Mouse (Mus musculus) liver, embryonic 15.5 days (tissue): ENCODE results near the gene Ubtd2. TPM values are rescaled to one million over a fixed set of nuclear protein-coding genes. Genes with fewer than 3 reads are reported as not detected.
A peak's percentile ranks its signal among the peaks of the same experiment; 100 is the strongest.

ENCODE experiments used
- ATAC-seq: fragments of 200-750 bp; cut with Nextera tagmentation; 2 replicates; pipeline ENCODE4 v1.8.0; 2017; ENCODE audit warnings: moderate number of reproducible peaks, mild to moderate bottlenecking, moderate library complexity; ENCODE audit not compliant: insufficient read depth
- H3K27ac ChIP-seq: fragments of 300-500 bp; sonication (generic); replicated peaks from 2 replicates; pipeline ENCODE4 v1.5.1; 2015; ENCODE audit warnings: mild to moderate bottlenecking, inconsistent platforms
- H3K27me3 ChIP-seq: fragments of 300-500 bp; sonication (generic); 2 replicates; pipeline ENCODE4 v1.6.1; 2015; ENCODE audit warnings: mild to moderate bottlenecking, inconsistent platforms
- H3K36me3 ChIP-seq: fragments of 300-500 bp; sonication (generic); replicated peaks from 2 replicates; pipeline ENCODE4 v1.6.1; 2015; ENCODE audit warnings: moderate library complexity, mild to moderate bottlenecking, inconsistent platforms
- H3K4me1 ChIP-seq: fragments of 300-500 bp; sonication (generic); replicated peaks from 2 replicates; pipeline ENCODE4 v1.6.1; 2015; ENCODE audit warnings: inconsistent platforms
- H3K4me2 ChIP-seq: fragments of 300-500 bp; sonication (generic); 2 replicates; pipeline ENCODE4 v1.6.1; 2015; ENCODE audit warnings: moderate library complexity, mild to moderate bottlenecking, inconsistent platforms
- H3K4me3 ChIP-seq: fragments of 300-500 bp; sonication (generic); replicated peaks from 2 replicates; pipeline ENCODE4 v1.5.1; 2015; ENCODE audit warnings: mild to moderate bottlenecking, inconsistent platforms
- H3K9ac ChIP-seq: fragments of 300-500 bp; sonication (generic); 2 replicates; pipeline ENCODE4 v1.6.1; 2015; ENCODE audit warnings: moderate library complexity, mild to moderate bottlenecking, inconsistent platforms
- H3K9me3 ChIP-seq: fragments of 300-500 bp; sonication (generic); replicated peaks from 2 replicates; pipeline ENCODE4 v1.6.1; 2016; ENCODE audit warnings: inconsistent platforms
- WGBS: fragments of 180-500 bp; shearing (Covaris S2); methylation state at CpG from one replicate; pipeline ENCODE4 v1.1.7; 2015; ENCODE audit warnings: mixed read lengths; ENCODE audit not compliant: insufficient replicate concordance; 5-methylcytosine and 5-hydroxymethylcytosine counted together
- polyA plus RNA-seq: library from polyadenylated mRNA; unstranded; fragments of >200 nt; fragmentation: Nextera tagmentation; extraction: Ambion mirVana; gene quantifications from 2 replicates; pipeline ENCODE4 v1.2.1, GENCODE M21; 2015

Gene Ubtd2
- polyA plus RNA-seq, 1 experiment from 2014 or later = 3.9 TPM

GRCm38 (mm10) chr11:32521246-32521645 is 66.1 kb downstream of the Ubtd2 start:
- Histone ChIP-seq H3K9ac (no peak overlapping the region), H3K27me3 (no peaks in the 10 kb centered on the region), H3K4me1 (peaks cover 11% of the 10 kb centered on the region), H3K36me3 (0 out of 2 replicates have a peak, but pooled peaks cover 4% of the 10 kb centered on the region), H3K4me3 (no peak overlapping the region), H3K4me2 (no peak overlapping the region), H3K27ac (no peak overlapping the region), H3K9me3 (no peaks in the 10 kb centered on the region)
- no peak for ATAC-seq
- 73% methylated on average over 2 of the region's 2 CpGs for WGBS

- Histone ChIP-seq H3K4me1 (peaks cover 6% of the 10 kb centered on the region), H3K4me3 (no peak overlapping the region), H3K9me3 (no peaks in the 10 kb centered on the region), H3K4me2 (no peak overlapping the region), H3K27ac (no peak overlapping the region), H3K36me3 (no peaks in the 10 kb centered on the region), H3K27me3 (no peaks in the 10 kb centered on the region), H3K9ac (no peak overlapping the region)
- no peak for ATAC-seq
- WGBS = 66% methylated on average over 11 of the region's 11 CpGs
Observed at GRCm38 (mm10) chr11:32524122-32524920, 69.2 kb downstream of the Ubtd2 start.

GRCm38 (mm10) chr11:32527006-32527405 is 71.8 kb downstream of the Ubtd2 start:
- WGBS = 67% methylated on average over 4 of the region's 4 CpGs
- Histone ChIP-seq H3K9me3 (no peaks in the 10 kb centered on the region), H3K27ac (no peak overlapping the region), H3K27me3 (no peaks in the 10 kb centered on the region), H3K4me3 (no peak overlapping the region), H3K4me1 (peaks cover 9% of the 10 kb centered on the region), H3K9ac (no peak overlapping the region), H3K36me3 (no peaks in the 10 kb centered on the region), H3K4me2 (no peak overlapping the region)
- ATAC-seq = no peak

GRCm38 (mm10) chr11:32530151-32530550 is 75.0 kb downstream of the Ubtd2 start:
- H3K27ac ChIP-seq = no peak overlapping the region
- no peak overlapping the region for H3K4me3 ChIP-seq
- WGBS = 53% methylated on average over 1 of the region's 1 CpGs
- no peak overlapping the region for H3K4me2 ChIP-seq
- no peak for ATAC-seq
- 0 out of 2 replicates have a peak, but pooled peaks cover 2% of the 10 kb centered on the region for H3K36me3 ChIP-seq
- no peaks in the 10 kb centered on the region for H3K9me3 ChIP-seq
- no peak overlapping the region for H3K9ac ChIP-seq
- H3K4me1 ChIP-seq = peaks cover 37% of the 10 kb centered on the region
- H3K27me3 ChIP-seq = no peaks in the 10 kb centered on the region

- ATAC-seq = no peak
- H3K27me3 ChIP-seq = no peaks in the 10 kb centered on the region
- 3% methylated on average over 33 of the region's 33 CpGs for WGBS
- peak within 1 kb of the TSS; percentile 99 for H3K4me2 ChIP-seq
- 0 out of 2 replicates have a peak, but pooled peaks cover 5% of the 10 kb centered on the region for H3K36me3 ChIP-seq
- peaks cover 53% of the 10 kb centered on the region for H3K4me1 ChIP-seq
- peak within 1 kb of the TSS; percentile 72 for H3K4me3 ChIP-seq
- H3K27ac ChIP-seq = peak within 1 kb of the TSS; percentile 80
- no peaks in the 10 kb centered on the region for H3K9me3 ChIP-seq
- peak within 1 kb of the TSS; percentile 75 for H3K9ac ChIP-seq
Observed at GRCm38 (mm10) chr11:32531871-32532764, 76.9 kb downstream of the Ubtd2 start, which contains the start of gene Efcab9. Gene Efcab9, minus strand, starts transcription at chr11:32532081.

- Histone ChIP-seq H3K4me2 (peak within 1 kb of the TSS; percentile 99), H3K27ac (peak within 1 kb of the TSS; percentile 80), H3K36me3 (0 out of 2 replicates have a peak, but pooled peaks cover 5% of the 10 kb centered on the region), H3K4me3 (peak within 1 kb of the TSS; percentile 72), H3K4me1 (peaks cover 60% of the 10 kb centered on the region), H3K9ac (peak within 1 kb of the TSS; percentile 75), H3K27me3 (no peaks in the 10 kb centered on the region), H3K9me3 (no peaks in the 10 kb centered on the region)
- peak; percentile 97 for ATAC-seq
- under 1% methylated on average over 66 of the region's 82 CpGs for WGBS
Observed at GRCm38 (mm10) chr11:32532765-32533481, 77.8 kb downstream of the Ubtd2 start, which contains the start of gene Stk10. Gene Stk10, plus strand, starts transcription at chr11:32533305.

DNA sequence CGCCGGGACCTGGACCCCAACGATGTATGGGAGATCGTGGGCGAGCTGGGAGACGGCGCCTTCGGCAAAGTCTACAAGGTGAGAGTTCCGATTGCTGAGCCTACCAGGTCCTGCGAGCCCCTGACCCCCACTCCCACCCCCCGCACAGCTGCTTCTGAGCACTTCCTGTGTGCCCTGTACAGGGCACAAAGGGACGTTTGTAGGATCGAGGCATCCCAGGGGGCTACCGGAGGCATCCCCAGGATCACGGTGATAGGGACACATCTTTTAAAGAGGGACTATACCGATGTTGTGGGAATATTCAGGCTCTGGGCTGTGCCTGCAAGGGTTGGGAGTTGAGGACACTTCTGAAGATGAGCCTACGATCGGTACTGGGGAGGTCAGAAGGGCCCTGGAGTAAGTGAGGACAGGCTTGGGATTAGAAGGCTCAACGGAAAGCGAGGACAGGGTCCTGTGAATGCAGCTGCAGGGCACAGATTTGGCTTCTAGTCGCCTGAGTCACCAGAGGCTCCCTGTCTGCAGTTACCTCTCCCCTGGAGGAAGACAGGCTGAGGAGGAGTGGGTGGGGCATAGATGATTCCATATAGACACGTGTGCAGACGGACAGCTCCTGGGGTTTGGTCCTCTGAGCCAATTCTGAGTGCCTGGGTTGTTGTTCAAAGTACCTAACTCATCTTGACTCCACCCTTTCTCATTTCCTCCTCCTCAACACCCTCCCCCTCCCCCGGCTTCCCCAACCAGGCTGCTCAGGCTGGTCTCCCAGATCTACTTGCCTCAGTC is 78.5 kb downstream of the Ubtd2 start:
- Histone ChIP-seq H3K4me1 (peaks cover 67% of the 10 kb centered on the region), H3K36me3 (0 out of 2 replicates have a peak, but pooled peaks cover 5% of the 10 kb centered on the region), H3K27me3 (no peaks in the 10 kb centered on the region), H3K9ac (peak overlapping the region; percentile 75), H3K9me3 (no peaks in the 10 kb centered on the region), H3K4me2 (peak overlapping the region; percentile 99), H3K4me3 (peak overlapping the region; percentile 72), H3K27ac (peak overlapping the region; percentile 66)
- WGBS = 1% methylated on average over 24 of the region's 24 CpGs
- peak; percentile 28; the same call in 1 of the 2 replicates for ATAC-seq

- Histone ChIP-seq H3K27ac (peak overlapping the region; percentile 66), H3K9me3 (no peaks in the 10 kb centered on the region), H3K4me1 (peaks cover 76% of the 10 kb centered on the region), H3K4me2 (peak overlapping the region; percentile 99), H3K4me3 (peak overlapping the region; percentile 72), H3K9ac (no peak overlapping the region; the same call in 1 of the 2 replicates), H3K27me3 (no peaks in the 10 kb centered on the region), H3K36me3 (0 out of 2 replicates have a peak, but pooled peaks cover 5% of the 10 kb centered on the region)
- ATAC-seq = no peak
- 60% methylated on average over 7 of the region's 7 CpGs for WGBS
Observed at GRCm38 (mm10) chr11:32534453-32535075, 79.4 kb downstream of the Ubtd2 start.

GRCm38 (mm10) chr11:32535646-32536045 is 80.5 kb downstream of the Ubtd2 start:
- Histone ChIP-seq H3K9me3 (no peaks in the 10 kb centered on the region), H3K4me3 (no peak overlapping the region), H3K36me3 (0 out of 2 replicates have a peak, but pooled peaks cover 5% of the 10 kb centered on the region), H3K4me2 (0 out of 2 replicates have a peak overlapping the region, but pooled peaks have one; percentile 6), H3K27ac (no peak overlapping the region), H3K27me3 (no peaks in the 10 kb centered on the region), H3K4me1 (peaks cover 87% of the 10 kb centered on the region), H3K9ac (no peak overlapping the region)
- ATAC-seq = no peak
- 81% methylated on average over 4 of the region's 4 CpGs for WGBS
